Mouse (Mus musculus) heart, embryonic 16.5 days (tissue): ENCODE results near the gene Dscam. TPM values are rescaled to one million over a fixed set of nuclear protein-coding genes. Genes with fewer than 3 reads are reported as not detected.

ENCODE experiments used
- ATAC-seq: fragments of 200-750 bp; cut with Nextera tagmentation; replicated peaks from 2 replicates; pipeline ENCODE4 v1.8.0; 2017; ENCODE audit warnings: moderate number of reproducible peaks; ENCODE audit not compliant: insufficient read depth, low FRiP score; ENCODE audit errors: extremely low read depth
- H3K27ac ChIP-seq: fragments of 300-500 bp; sonication (generic); 2 replicates; pipeline ENCODE4 v1.5.1; 2014; ENCODE audit warnings: mild to moderate bottlenecking, low read length, control low read depth, moderate library complexity
- H3K27me3 ChIP-seq: fragments of 300-500 bp; sonication (generic); 2 replicates; pipeline ENCODE4 v1.6.1; 2014; ENCODE audit warnings: low read length, mixed read lengths; ENCODE audit not compliant: control insufficient read depth, insufficient read depth
- H3K36me3 ChIP-seq: fragments of 300-500 bp; sonication (generic); 2 replicates; pipeline ENCODE4 v1.6.1; 2014; ENCODE audit not compliant: control insufficient read depth, insufficient read depth
- H3K4me1 ChIP-seq: fragments of 300-500 bp; sonication (generic); 2 replicates; pipeline ENCODE4 v1.6.1; 2014; ENCODE audit warnings: low read length, mixed read lengths; ENCODE audit not compliant: control insufficient read depth, insufficient read depth
- H3K4me2 ChIP-seq: fragments of 300-500 bp; sonication (generic); 2 replicates; pipeline ENCODE4 v1.6.1; 2014; ENCODE audit warnings: low read depth, mild to moderate bottlenecking, control low read depth, low read length
- H3K4me3 ChIP-seq: fragments of 300-500 bp; sonication (generic); 2 replicates; pipeline ENCODE4 v1.5.1; 2014; ENCODE audit warnings: mild to moderate bottlenecking, control low read depth, low read length
- H3K9ac ChIP-seq: fragments of 300-500 bp; sonication (generic); 2 replicates; pipeline ENCODE4 v1.6.1; 2014; ENCODE audit warnings: low read length, control low read depth
- H3K9me3 ChIP-seq: fragments of 300-500 bp; sonication (generic); replicated peaks from 2 replicates; pipeline ENCODE4 v1.6.1; 2016; ENCODE audit warnings: low read length; ENCODE audit not compliant: control insufficient read depth
- WGBS: fragments of 180-500 bp; shearing (Covaris S2); extraction: QIAGEN DNeasy Blood & Tissue Kit; methylation state at CpG from one replicate; pipeline ENCODE4 v1.1.7; 2014; 5-methylcytosine and 5-hydroxymethylcytosine counted together
- polyA plus RNA-seq: library from polyadenylated mRNA; unstranded; fragments of >200 nt; fragmentation: Nextera tagmentation; extraction: Ambion mirVana; gene quantifications from 2 replicates; pipeline ENCODE4 v1.2.1, GENCODE M21; 2015

Gene Dscam
- polyA plus RNA-seq, 1 experiment from 2014 or later: not detected

DNA sequence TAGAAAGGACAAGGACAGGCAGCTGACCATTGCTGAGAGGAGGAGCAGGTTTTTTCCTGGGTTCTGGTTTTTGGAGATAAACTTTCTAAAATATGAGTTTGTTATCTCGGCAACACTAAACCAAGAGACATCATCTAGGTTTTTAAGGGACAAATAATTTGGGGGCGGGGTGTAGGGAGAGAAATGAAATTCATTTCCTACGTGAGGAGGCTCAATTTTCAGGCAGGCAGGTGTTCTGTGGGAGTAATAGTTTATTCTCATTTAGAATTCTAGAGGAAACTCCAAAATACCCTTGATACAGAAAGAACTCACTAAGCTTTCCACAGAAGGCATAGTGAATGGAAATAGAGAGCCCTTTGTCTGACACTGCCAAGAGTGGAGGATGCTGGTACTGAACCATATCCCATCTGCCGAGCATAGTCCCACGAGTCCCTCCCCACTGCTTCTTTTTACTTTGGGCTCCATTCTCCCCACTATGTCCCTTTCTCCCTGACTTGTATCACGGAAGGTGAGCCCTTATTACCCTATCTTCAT is 415.5 kb downstream of the Dscam start:
- no peak for ATAC-seq
- Histone ChIP-seq H3K4me3 (no peak overlapping the region), H3K4me1 (no peaks in the 10 kb centered on the region), H3K4me2 (no peak overlapping the region), H3K9ac (no peak overlapping the region), H3K27me3 (no peaks in the 10 kb centered on the region; the same call in 1 of the 2 replicates), H3K27ac (no peak overlapping the region), H3K36me3 (no peaks in the 10 kb centered on the region), H3K9me3 (no peaks in the 10 kb centered on the region)
- 72% methylated on average over 6 of the region's 6 CpGs for WGBS

DNA sequence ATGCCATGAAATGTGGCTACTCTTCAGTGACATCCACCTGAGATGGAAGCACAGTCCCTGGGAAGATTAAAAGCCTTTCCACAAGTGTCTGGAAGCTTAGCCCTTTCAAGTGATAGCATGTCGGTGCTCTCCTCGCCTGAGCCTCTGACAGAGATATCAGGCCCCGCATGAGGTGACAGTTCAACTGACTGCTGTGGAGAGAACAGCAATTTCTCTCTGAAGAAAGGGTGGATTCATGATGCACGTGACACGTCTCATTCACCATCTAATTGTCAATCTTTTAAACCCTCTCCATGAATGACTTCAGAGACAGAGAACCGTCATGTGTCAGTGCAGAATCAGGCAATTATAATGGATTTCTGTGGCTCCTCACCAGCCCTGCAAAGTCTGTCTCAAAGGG is 416.2 kb downstream of the Dscam start:
- no peak for ATAC-seq
- WGBS: 24% methylated on average over 6 of the region's 6 CpGs

DNA sequence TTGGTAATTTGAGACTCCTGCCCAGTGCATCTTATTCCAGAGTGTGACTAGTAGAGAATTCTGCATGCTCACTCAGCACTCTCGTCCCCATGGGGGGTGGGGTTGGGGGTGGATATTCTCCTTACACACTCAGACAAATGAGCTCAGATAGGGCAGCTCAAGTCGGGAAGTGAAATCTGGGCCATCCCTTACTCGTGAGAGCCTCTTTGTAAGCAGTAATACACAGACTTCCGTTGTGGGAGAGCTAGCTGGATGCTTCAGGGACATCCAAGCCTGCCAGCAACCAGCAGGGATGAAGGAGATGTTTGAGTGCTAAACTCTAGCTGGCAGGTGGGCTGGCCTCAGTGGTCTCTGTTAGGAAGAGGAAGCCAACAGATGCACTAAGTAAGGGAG is 416.8 kb downstream of the Dscam start:
- H3K4me2 ChIP-seq: no peak overlapping the region
- ATAC-seq: no peak
- H3K4me1 ChIP-seq: no peaks in the 10 kb centered on the region
- no peak overlapping the region for H3K27ac ChIP-seq
- no peaks in the 10 kb centered on the region for H3K36me3 ChIP-seq
- no peak overlapping the region for H3K9ac ChIP-seq
- WGBS: 24% methylated on average over 4 of the region's 4 CpGs
- H3K9me3 ChIP-seq: no peaks in the 10 kb centered on the region
- H3K4me3 ChIP-seq: no peak overlapping the region
- H3K27me3 ChIP-seq: no peaks in the 10 kb centered on the region; the same call in 1 of the 2 replicates

More for the DNA sequence above, 416.2 kb downstream of the Dscam start:
- no peaks in the 10 kb centered on the region for H3K9me3 ChIP-seq
- no peak overlapping the region for H3K9ac ChIP-seq
- no peaks in the 10 kb centered on the region for H3K4me1 ChIP-seq
- H3K27me3 ChIP-seq: no peaks in the 10 kb centered on the region; the same call in 1 of the 2 replicates
- no peak overlapping the region for H3K4me3 ChIP-seq
- H3K36me3 ChIP-seq: no peaks in the 10 kb centered on the region
- H3K27ac ChIP-seq: no peak overlapping the region
- no peak overlapping the region for H3K4me2 ChIP-seq

DNA sequence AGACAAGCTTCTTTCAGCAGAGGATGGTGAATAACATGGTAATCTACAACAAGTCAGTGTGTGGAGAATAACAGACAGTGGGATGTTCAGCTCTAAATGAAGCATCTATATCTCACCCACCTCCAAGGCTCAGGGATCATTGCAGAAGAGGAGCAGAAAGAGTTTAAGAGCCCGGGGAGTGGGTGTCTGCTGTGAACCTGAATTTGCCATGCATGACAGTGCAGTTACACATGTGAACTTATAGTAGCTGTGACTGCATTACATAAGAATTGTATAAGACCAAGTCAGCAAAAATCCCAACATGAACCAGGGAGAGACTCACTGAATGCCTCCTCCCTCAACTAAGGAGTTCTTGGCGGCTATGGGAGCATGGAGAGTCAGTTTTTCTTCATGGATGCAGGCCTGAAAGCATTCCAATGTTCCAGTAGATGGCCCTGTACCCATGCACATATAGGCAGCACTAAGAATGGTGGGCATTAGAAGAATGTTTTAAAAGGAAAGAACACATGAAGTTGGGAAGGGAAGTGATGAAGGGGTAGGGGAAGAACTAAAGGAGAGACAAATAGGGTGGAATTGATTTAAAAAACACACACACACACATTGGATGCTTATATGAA is 417.3 kb downstream of the Dscam start:
- Histone ChIP-seq H3K4me1 (no peaks in the 10 kb centered on the region), H3K36me3 (no peaks in the 10 kb centered on the region), H3K4me2 (no peak overlapping the region), H3K27ac (no peak overlapping the region), H3K27me3 (no peaks in the 10 kb centered on the region; the same call in 1 of the 2 replicates), H3K9me3 (no peaks in the 10 kb centered on the region), H3K4me3 (no peak overlapping the region), H3K9ac (no peak overlapping the region)
- WGBS: 70% methylated on average over 2 of the region's 2 CpGs
- ATAC-seq: no peak

DNA sequence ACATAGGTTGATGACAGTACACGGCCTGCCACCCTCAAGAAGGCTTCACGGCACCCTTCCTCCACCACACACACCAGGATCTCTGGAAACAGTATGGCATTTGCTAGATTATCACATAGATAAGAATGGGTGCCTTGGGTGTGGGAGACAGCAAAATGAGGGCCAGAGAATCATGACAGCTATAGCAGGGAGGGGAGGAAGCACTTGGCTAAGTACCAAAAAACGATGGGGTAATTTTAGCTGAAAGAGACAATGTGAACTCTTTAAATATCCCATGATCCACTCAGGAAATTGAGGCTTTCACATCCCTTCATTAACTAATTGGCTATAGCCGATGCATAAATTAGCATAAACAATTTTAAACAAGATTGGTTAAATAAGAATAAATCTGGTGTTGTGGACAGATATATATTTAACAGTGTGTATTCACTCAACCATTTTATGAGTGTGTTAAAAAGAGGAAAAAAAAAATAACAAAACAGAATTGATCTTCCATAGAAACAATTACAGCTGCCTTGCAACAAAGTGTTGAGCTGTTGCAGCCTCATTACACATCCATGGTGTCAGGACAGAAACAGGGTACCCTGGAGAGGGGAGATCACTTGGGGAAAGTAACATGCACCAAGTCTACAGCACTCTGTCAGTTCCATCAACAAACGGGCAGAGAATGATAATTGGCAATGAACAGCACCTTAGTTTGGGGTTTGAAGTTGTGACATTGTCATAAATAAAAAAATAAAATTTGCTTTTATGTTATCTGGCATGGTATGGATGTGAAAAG is 427.9 kb downstream of the Dscam start:
- ATAC-seq: no peak
- H3K9ac ChIP-seq: no peak overlapping the region

DNA sequence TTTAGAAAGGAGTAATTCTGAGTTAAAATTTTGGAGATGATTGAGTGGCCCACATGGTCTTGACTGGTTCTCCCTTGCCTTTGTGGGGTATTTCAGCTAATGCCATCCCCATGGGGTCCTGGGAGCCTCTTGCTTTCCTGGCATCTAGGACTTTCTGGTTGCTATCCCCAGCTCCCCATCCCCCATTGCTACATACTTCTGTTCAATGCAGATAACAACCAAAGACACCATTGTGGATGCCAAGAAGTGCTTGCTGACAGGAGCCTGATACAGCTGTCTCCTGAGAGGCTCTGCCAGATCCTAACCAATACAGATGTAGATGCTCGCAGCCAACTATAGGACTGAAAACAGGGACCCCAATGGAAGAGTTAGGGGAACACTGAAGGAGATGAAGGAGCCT is 429.2 kb downstream of the Dscam start:
- H3K27ac ChIP-seq: no peak overlapping the region
- H3K9me3 ChIP-seq: 0 out of 2 replicates have a peak, but pooled peaks cover 4% of the 10 kb centered on the region
- H3K27me3 ChIP-seq: no peaks in the 10 kb centered on the region
- no peak overlapping the region for H3K4me2 ChIP-seq
- H3K4me3 ChIP-seq: no peak overlapping the region
- no peak overlapping the region for H3K9ac ChIP-seq
- H3K36me3 ChIP-seq: no peaks in the 10 kb centered on the region
- no peaks in the 10 kb centered on the region for H3K4me1 ChIP-seq
- no peak for ATAC-seq
- WGBS: 17% methylated on average over 1 of the region's 1 CpGs

More for the DNA sequence above, 427.9 kb downstream of the Dscam start:
- Histone ChIP-seq H3K36me3 (no peaks in the 10 kb centered on the region), H3K4me3 (no peak overlapping the region), H3K27me3 (no peaks in the 10 kb centered on the region), H3K4me2 (no peak overlapping the region), H3K4me1 (no peaks in the 10 kb centered on the region), H3K27ac (no peak overlapping the region), H3K9me3 (0 out of 2 replicates have a peak, but pooled peaks cover 4% of the 10 kb centered on the region)
- WGBS: 69% methylated on average over 5 of the region's 5 CpGs

DNA sequence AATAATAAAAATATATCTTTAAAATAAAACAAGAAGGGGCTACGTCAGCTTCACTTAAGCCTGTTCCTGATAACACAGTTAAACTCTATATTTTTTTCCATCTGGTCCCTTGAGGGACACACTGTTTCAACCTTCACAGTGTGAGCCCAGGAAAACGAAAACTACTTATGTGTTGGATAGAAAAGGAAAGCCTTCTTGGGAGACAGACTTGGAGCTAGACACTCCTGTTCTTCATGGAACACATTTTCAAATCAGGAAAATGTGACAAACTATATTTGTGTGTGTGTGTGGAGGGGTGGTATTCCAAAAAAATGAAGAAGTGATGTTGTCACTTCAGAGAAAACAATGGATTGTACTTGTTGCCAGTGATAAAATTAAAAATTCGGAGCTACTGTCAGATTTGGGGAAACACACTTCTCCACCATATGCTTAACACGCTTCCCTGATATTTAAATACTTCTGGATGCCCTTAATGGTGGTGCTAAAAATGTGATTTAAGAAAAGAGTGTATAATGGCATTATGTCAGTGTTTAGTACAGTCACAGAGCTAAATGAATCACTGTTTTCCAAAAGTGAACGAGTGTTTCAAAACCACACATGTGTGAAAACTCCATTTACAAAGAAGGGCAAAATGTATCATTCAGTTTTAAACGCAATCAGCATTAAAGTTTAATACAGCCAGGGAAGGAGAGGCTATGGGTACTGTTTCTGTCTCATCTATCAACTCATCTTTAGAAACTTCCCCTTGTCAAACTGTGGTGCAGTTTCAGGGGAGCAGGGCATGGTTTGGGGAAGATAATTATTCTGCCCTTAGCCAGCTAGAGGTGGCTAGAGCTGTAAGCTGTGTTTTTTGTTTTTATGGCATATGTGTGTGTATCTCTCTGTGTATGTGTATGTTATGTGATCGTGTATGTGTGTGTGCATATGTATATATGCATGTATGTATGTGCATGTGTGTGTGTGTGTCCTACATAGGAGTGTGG is 430.2 kb downstream of the Dscam start:
- no peaks in the 10 kb centered on the region for H3K36me3 ChIP-seq
- H3K9me3 ChIP-seq: 0 out of 2 replicates have a peak, but pooled peaks cover 4% of the 10 kb centered on the region
- no peak overlapping the region for H3K27ac ChIP-seq
- WGBS: 74% methylated on average over 7 of the region's 7 CpGs
- no peak overlapping the region for H3K4me2 ChIP-seq
- H3K27me3 ChIP-seq: no peaks in the 10 kb centered on the region
- no peak for ATAC-seq
- H3K4me1 ChIP-seq: no peaks in the 10 kb centered on the region
- no peak overlapping the region for H3K4me3 ChIP-seq
- H3K9ac ChIP-seq: no peak overlapping the region

DNA sequence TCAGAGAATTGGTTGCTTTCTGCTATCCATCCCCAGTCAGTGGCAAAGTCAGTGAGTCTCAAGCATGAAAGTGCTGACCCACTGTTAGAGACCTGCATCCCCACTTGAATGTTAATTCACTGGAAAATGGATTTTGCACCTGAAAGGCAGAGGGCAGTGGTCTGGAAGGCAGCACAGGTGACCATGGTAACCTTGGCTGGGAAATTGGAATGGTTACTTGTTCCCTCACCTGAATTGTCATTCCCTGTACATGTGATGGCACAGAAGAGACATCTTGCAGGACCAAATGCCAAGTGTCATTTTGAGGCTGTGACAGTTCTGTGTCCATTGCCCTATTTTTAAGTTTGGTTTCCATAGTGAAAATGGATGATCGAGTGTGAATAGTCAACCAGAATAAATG is 434.1 kb downstream of the Dscam start:
- 84% methylated on average over 1 of the region's 1 CpGs for WGBS
- Histone ChIP-seq H3K9ac (no peak overlapping the region), H3K36me3 (no peaks in the 10 kb centered on the region), H3K4me3 (no peak overlapping the region), H3K4me1 (no peaks in the 10 kb centered on the region), H3K4me2 (no peak overlapping the region), H3K27me3 (no peaks in the 10 kb centered on the region), H3K27ac (no peak overlapping the region), H3K9me3 (0 out of 2 replicates have a peak, but pooled peaks cover 4% of the 10 kb centered on the region)
- ATAC-seq: no peak
